Mouse (Mus musculus) liver, embryonic 13.5 days (tissue): ENCODE results near the gene Pnma1. TPM values are rescaled to one million over a fixed set of nuclear protein-coding genes. Genes with fewer than 3 reads are reported as not detected.

Experiments used
- ATAC-seq: fragments of 200-750 bp; cut with Nextera tagmentation; 2 replicates; pipeline ENCODE4 v1.8.0; 2017; ENCODE audit warnings: low read depth, mild to moderate bottlenecking, moderate number of reproducible peaks, moderate library complexity
- DNase-seq: peaks from one replicate; pipeline ENCODE4 v3.0.0; 2022
- H3K27ac ChIP-seq: fragments of 300-500 bp; sonication (generic); 2 replicates; pipeline ENCODE4 v1.5.1; 2015; ENCODE audit warnings: moderate library complexity, mild to moderate bottlenecking, inconsistent platforms
- H3K27me3 ChIP-seq: fragments of 300-500 bp; sonication (generic); 2 replicates; pipeline ENCODE4 v1.6.1; 2015; ENCODE audit warnings: mild to moderate bottlenecking, inconsistent platforms
- H3K36me3 ChIP-seq: fragments of 300-500 bp; sonication (generic); 2 replicates; pipeline ENCODE4 v1.6.1; 2015; ENCODE audit warnings: mild to moderate bottlenecking, inconsistent platforms
- H3K4me1 ChIP-seq: fragments of 300-500 bp; sonication (generic); replicated peaks from 2 replicates; pipeline ENCODE4 v1.6.1; 2015; ENCODE audit warnings: inconsistent platforms
- H3K4me2 ChIP-seq: fragments of 300-500 bp; sonication (generic); 2 replicates; pipeline ENCODE4 v1.6.1; 2015; ENCODE audit warnings: inconsistent platforms, mild to moderate bottlenecking, moderate library complexity
- H3K4me3 ChIP-seq: fragments of 300-500 bp; sonication (generic); replicated peaks from 2 replicates; pipeline ENCODE4 v1.5.1; 2015; ENCODE audit warnings: mild to moderate bottlenecking, inconsistent platforms
- H3K9ac ChIP-seq: fragments of 300-500 bp; sonication (generic); 2 replicates; pipeline ENCODE4 v1.6.1; 2015; ENCODE audit warnings: mild to moderate bottlenecking, inconsistent platforms
- H3K9me3 ChIP-seq: fragments of 300-500 bp; sonication (generic); replicated peaks from 2 replicates; pipeline ENCODE4 v1.6.1; 2016; ENCODE audit warnings: inconsistent platforms
- WGBS: fragments of 180-500 bp; shearing (Covaris S2); methylation state at CpG from one replicate; pipeline ENCODE4 v1.1.7; 2015; ENCODE audit not compliant: insufficient replicate concordance; 5-methylcytosine and 5-hydroxymethylcytosine counted together
- polyA plus RNA-seq: library from polyadenylated mRNA; unstranded; fragments of >200 nt; fragmentation: Nextera tagmentation; extraction: Ambion mirVana; gene quantifications from 2 replicates; pipeline ENCODE4 v1.2.1, GENCODE M21; 2015

The Pnma1 gene
- polyA plus RNA-seq, 1 experiment from 2014 or later: 0.14 TPM

- WGBS: 57% methylated on average over 8 of the region's 8 CpGs
- Histone ChIP-seq H3K27ac (peak overlapping the region; percentile 59), H3K4me1 (peaks cover 73% of the 10 kb centered on the region), H3K4me2 (no peak overlapping the region), H3K4me3 (no peak overlapping the region), H3K9ac (no peak overlapping the region), H3K9me3 (no peaks in the 10 kb centered on the region), H3K27me3 (no peaks in the 10 kb centered on the region), H3K36me3 (peaks cover 78% of the 10 kb centered on the region)
- ATAC-seq (no peak), DNase-seq (no peak)
Observed at GRCm38 (mm10) chr12:84165631-84166373, 17.5 kb upstream of the Pnma1 start.

GRCm38 (mm10) chr12:84163586-84164110 is 15.4 kb upstream of the Pnma1 start:
- Histone ChIP-seq H3K9ac (no peak overlapping the region), H3K4me3 (no peak overlapping the region), H3K4me2 (no peak overlapping the region), H3K36me3 (peaks cover 83% of the 10 kb centered on the region), H3K27me3 (no peaks in the 10 kb centered on the region), H3K9me3 (no peaks in the 10 kb centered on the region), H3K27ac (peak overlapping the region; percentile 16; the same call in 1 of the 2 replicates), H3K4me1 (peaks cover 74% of the 10 kb centered on the region)
- WGBS: 83% methylated on average over 11 of the region's 11 CpGs
- no peak for ATAC-seq
- DNase-seq: no peak

GRCm38 (mm10) chr12:84163133-84163532 is 14.8 kb upstream of the Pnma1 start:
- no peaks in the 10 kb centered on the region for H3K9me3 ChIP-seq
- no peak overlapping the region for H3K4me2 ChIP-seq
- H3K36me3 ChIP-seq: peaks cover 84% of the 10 kb centered on the region
- H3K4me1 ChIP-seq: peaks cover 70% of the 10 kb centered on the region
- H3K27me3 ChIP-seq: no peaks in the 10 kb centered on the region
- no peak for DNase-seq
- H3K9ac ChIP-seq: no peak overlapping the region
- ATAC-seq: peak; percentile 35
- WGBS: 68% methylated on average over 9 of the region's 9 CpGs
- no peak overlapping the region for H3K4me3 ChIP-seq
- H3K27ac ChIP-seq: peak overlapping the region; percentile 16; the same call in 1 of the 2 replicates

GRCm38 (mm10) chr12:84161616-84162433 is 13.5 kb upstream of the Pnma1 start:
- H3K4me2 ChIP-seq: peak overlapping the region; percentile 37
- no peak for DNase-seq

GRCm38 (mm10) chr12:84161116-84161515 is 12.8 kb upstream of the Pnma1 start:
- WGBS: 36% methylated on average over 8 of the region's 8 CpGs
- DNase-seq (peak; percentile 55), ATAC-seq (peak; percentile 84)
- Histone ChIP-seq H3K27ac (peak overlapping the region; percentile 79), H3K4me2 (peak overlapping the region; percentile 37), H3K4me1 (peaks cover 53% of the 10 kb centered on the region), H3K9ac (peak overlapping the region; percentile 53), H3K36me3 (peaks cover 89% of the 10 kb centered on the region), H3K27me3 (no peaks in the 10 kb centered on the region), H3K4me3 (no peak overlapping the region), H3K9me3 (no peaks in the 10 kb centered on the region)

More at GRCm38 (mm10) chr12:84161616-84162433, 13.5 kb upstream of the Pnma1 start:
- Histone ChIP-seq H3K4me3 (no peak overlapping the region), H3K27me3 (no peaks in the 10 kb centered on the region), H3K9me3 (no peaks in the 10 kb centered on the region), H3K36me3 (peaks cover 86% of the 10 kb centered on the region), H3K9ac (peak overlapping the region; percentile 53), H3K27ac (peak overlapping the region; percentile 79), H3K4me1 (peaks cover 60% of the 10 kb centered on the region)
- WGBS: 75% methylated on average over 14 of the region's 14 CpGs
- peak; percentile 56 for ATAC-seq

GRCm38 (mm10) chr12:84160491-84160890 is 12.2 kb upstream of the Pnma1 start:
- Histone ChIP-seq H3K27ac (no peak overlapping the region), H3K9me3 (no peaks in the 10 kb centered on the region), H3K4me3 (no peak overlapping the region), H3K4me2 (0 out of 2 replicates have a peak overlapping the region, but pooled peaks have one; percentile 37), H3K4me1 (peaks cover 47% of the 10 kb centered on the region), H3K9ac (no peak overlapping the region), H3K36me3 (peaks cover 92% of the 10 kb centered on the region), H3K27me3 (no peaks in the 10 kb centered on the region)
- WGBS: 88% methylated on average over 8 of the region's 8 CpGs
- ATAC-seq: no peak
- no peak for DNase-seq

GRCm38 (mm10) chr12:84158156-84158555 is 9.9 kb upstream of the Pnma1 start:
- Histone ChIP-seq H3K4me1 (peaks cover 49% of the 10 kb centered on the region), H3K36me3 (peaks cover 93% of the 10 kb centered on the region), H3K4me3 (no peak overlapping the region), H3K9ac (no peak overlapping the region), H3K9me3 (no peaks in the 10 kb centered on the region), H3K27ac (peak overlapping the region; percentile 34; the same call in 1 of the 2 replicates), H3K4me2 (no peak overlapping the region), H3K27me3 (no peaks in the 10 kb centered on the region)
- ATAC-seq (no peak), DNase-seq (no peak)
- 78% methylated on average over 14 of the region's 14 CpGs for WGBS

GRCm38 (mm10) chr12:84156210-84156609 is 7.9 kb upstream of the Pnma1 start:
- ATAC-seq (no peak), DNase-seq (no peak)
- no peak overlapping the region for H3K9ac ChIP-seq
- H3K27me3 ChIP-seq: no peaks in the 10 kb centered on the region
- WGBS: 94% methylated on average over 18 of the region's 18 CpGs
- H3K9me3 ChIP-seq: no peaks in the 10 kb centered on the region
- H3K36me3 ChIP-seq: peaks cover 96% of the 10 kb centered on the region
- no peak overlapping the region for H3K4me3 ChIP-seq
- H3K4me1 ChIP-seq: peaks cover 51% of the 10 kb centered on the region
- no peak overlapping the region for H3K4me2 ChIP-seq
- H3K27ac ChIP-seq: no peak overlapping the region; the same call in 1 of the 2 replicates

- no peaks in the 10 kb centered on the region for H3K27me3 ChIP-seq
- no peak overlapping the region for H3K9ac ChIP-seq
- no peak for DNase-seq
- no peak overlapping the region for H3K4me3 ChIP-seq
- WGBS: 76% methylated on average over 2 of the region's 2 CpGs
- peaks cover 94% of the 10 kb centered on the region for H3K36me3 ChIP-seq
- H3K27ac ChIP-seq: no peak overlapping the region
- H3K4me1 ChIP-seq: peaks cover 51% of the 10 kb centered on the region
- no peaks in the 10 kb centered on the region for H3K9me3 ChIP-seq
- ATAC-seq: no peak
- no peak overlapping the region for H3K4me2 ChIP-seq
Observed at GRCm38 (mm10) chr12:84155523-84155871, 7.2 kb upstream of the Pnma1 start.

GRCm38 (mm10) chr12:84154786-84155522 is 6.7 kb upstream of the Pnma1 start:
- H3K27ac ChIP-seq: peak overlapping the region; percentile 2; the same call in 1 of the 2 replicates
- no peaks in the 10 kb centered on the region for H3K27me3 ChIP-seq
- H3K4me1 ChIP-seq: peaks cover 52% of the 10 kb centered on the region

More at GRCm38 (mm10) chr12:84154786-84155522, 6.7 kb upstream of the Pnma1 start:
- no peak overlapping the region for H3K4me2 ChIP-seq
- H3K36me3 ChIP-seq: peaks cover 94% of the 10 kb centered on the region
- ATAC-seq: no peak
- no peak overlapping the region for H3K4me3 ChIP-seq
- no peak overlapping the region for H3K9ac ChIP-seq
- H3K9me3 ChIP-seq: no peaks in the 10 kb centered on the region
- WGBS: 75% methylated on average over 11 of the region's 11 CpGs
- DNase-seq: no peak
